Mouse (Mus musculus): ENCODE data around the gene Gba. TPM values are rescaled to one million over a fixed set of nuclear protein-coding genes. Genes with fewer than 3 reads are reported as not detected.
A peak's percentile ranks its signal among the peaks of the same experiment; 100 is the strongest.
"Not testable (repeated sequence)": the region's sequence is repeated elsewhere in the genome, so short reads cannot be mapped to it uniquely, and the experiment has no call there.

The Gba gene
- polyA plus RNA-seq, 1 experiment from 2014 or later = 26.2 TPM

DNA sequence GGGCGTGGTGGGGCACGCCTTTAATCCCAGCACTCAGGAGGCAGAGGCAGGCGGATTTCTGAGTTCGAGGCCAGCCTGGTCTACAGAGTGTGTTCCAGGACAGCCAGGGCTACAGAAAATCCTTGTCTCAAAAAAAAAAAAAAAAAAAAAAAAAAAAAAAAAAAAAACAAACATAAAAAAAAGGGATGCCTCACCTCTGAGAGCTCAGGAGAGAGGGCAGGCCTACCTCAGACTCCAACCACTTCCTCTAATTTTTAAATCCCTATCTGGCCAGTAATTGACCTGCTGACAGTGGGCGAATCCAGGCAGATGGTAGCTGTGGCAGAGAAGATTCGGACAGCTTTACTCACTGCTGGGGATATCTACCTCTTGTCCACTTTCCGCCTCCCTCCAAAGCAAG, 13.7 kb downstream of the Gba start:
- not testable (repeated sequence) for H3K27ac ChIP-seq (replicated peaks); H3K4me2 ChIP-seq; ATAC-seq (ENCODE audit: insufficient read depth); H3K9me3 ChIP-seq (replicated peaks); H3K4me3 ChIP-seq (replicated peaks); H3K36me3 ChIP-seq (replicated peaks); H3K9ac ChIP-seq
- Histone ChIP-seq H3K27me3 (peaks cover 46% of the 10 kb centered on the region), H3K4me1 (replicated peaks) (peaks cover 37% of the 10 kb centered on the region)
- WGBS (ENCODE audit: insufficient replicate concordance) = 61% methylated on average over 7 of the region's 7 CpGs

GRCm38 (mm10) chr3:89218271-89218670, 15.5 kb downstream of the Gba start:
- Histone ChIP-seq H3K4me3 (replicated peaks) (no peak overlapping the region), H3K4me1 (replicated peaks) (peaks cover 24% of the 10 kb centered on the region)
- ATAC-seq (ENCODE audit: insufficient read depth) = no peak

GRCm38 (mm10) chr3:89219546-89219945, 16.8 kb downstream of the Gba start:
- Histone ChIP-seq H3K9me3 (replicated peaks) (no peaks in the 10 kb centered on the region), H3K9ac (no peak overlapping the region), H3K4me1 (replicated peaks) (peaks cover 16% of the 10 kb centered on the region), H3K4me2 (no peak overlapping the region), H3K4me3 (replicated peaks) (no peak overlapping the region), H3K36me3 (replicated peaks) (no peaks in the 10 kb centered on the region), H3K27ac (replicated peaks) (no peak overlapping the region), H3K27me3 (peaks cover 75% of the 10 kb centered on the region)
- WGBS (ENCODE audit: insufficient replicate concordance) = 27% methylated on average over 8 of the region's 8 CpGs
- ATAC-seq (ENCODE audit: insufficient read depth) = no peak

More at GRCm38 (mm10) chr3:89218271-89218670, 15.5 kb downstream of the Gba start:
- Histone ChIP-seq H3K27me3 (peaks cover 62% of the 10 kb centered on the region), H3K9ac (no peak overlapping the region), H3K4me2 (no peak overlapping the region), H3K9me3 (replicated peaks) (no peaks in the 10 kb centered on the region), H3K27ac (replicated peaks) (no peak overlapping the region), H3K36me3 (replicated peaks) (no peaks in the 10 kb centered on the region)
- 55% methylated on average over 1 of the region's 1 CpGs for WGBS (ENCODE audit: insufficient replicate concordance)

- 62% methylated on average over 5 of the region's 5 CpGs for WGBS (ENCODE audit: insufficient replicate concordance)
- Histone ChIP-seq H3K4me2 (no peak overlapping the region), H3K4me1 (replicated peaks) (no peaks in the 10 kb centered on the region), H3K9me3 (replicated peaks) (no peaks in the 10 kb centered on the region), H3K27ac (replicated peaks) (no peak overlapping the region), H3K9ac (no peak overlapping the region), H3K36me3 (replicated peaks) (no peaks in the 10 kb centered on the region), H3K27me3 (peaks cover 75% of the 10 kb centered on the region), H3K4me3 (replicated peaks) (no peak overlapping the region)
- ATAC-seq (ENCODE audit: insufficient read depth) = no peak
These were observed 18.4 kb downstream of the Gba start for GRCm38 (mm10) chr3:89221167-89221566.

GRCm38 (mm10) chr3:89224796-89225195, 22.1 kb downstream of the Gba start:
- H3K9me3 ChIP-seq (replicated peaks) = no peaks in the 10 kb centered on the region
- 62% methylated on average over 11 of the region's 11 CpGs for WGBS (ENCODE audit: insufficient replicate concordance)
- no peaks in the 10 kb centered on the region for H3K36me3 ChIP-seq (replicated peaks)
- no peak overlapping the region for H3K9ac ChIP-seq
- no peak overlapping the region for H3K27ac ChIP-seq (replicated peaks)
- H3K4me3 ChIP-seq (replicated peaks) = no peak overlapping the region
- H3K4me1 ChIP-seq (replicated peaks) = peaks cover 25% of the 10 kb centered on the region
- ATAC-seq (ENCODE audit: insufficient read depth) = no peak
- H3K27me3 ChIP-seq = peaks cover 93% of the 10 kb centered on the region
- no peak overlapping the region for H3K4me2 ChIP-seq

DNA sequence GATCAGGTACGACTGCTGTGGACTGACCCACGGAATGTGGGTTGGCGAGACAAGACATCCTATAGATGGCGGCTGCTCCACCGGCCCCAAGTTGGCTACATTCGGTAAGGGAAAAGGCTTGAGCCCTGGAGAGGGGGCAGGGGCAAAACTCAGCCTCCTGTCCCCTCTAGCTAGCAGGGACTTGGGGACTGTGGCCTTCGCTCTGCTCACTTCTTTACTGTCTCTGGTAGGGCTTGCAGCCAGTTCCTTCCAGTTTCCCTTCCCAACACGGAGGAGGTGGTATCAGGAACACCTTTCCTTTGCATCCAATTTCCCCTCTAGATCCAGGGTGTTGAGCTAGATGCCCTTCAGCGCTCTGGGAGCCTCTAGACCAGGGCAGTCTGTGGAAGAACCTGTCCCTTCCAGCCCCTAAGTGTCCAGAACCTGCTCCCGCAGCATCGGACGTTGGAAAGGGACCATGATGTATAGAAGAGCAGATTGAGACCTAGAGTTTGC, 22.6 kb downstream of the Gba start:
- Histone ChIP-seq H3K27me3 (peaks cover 94% of the 10 kb centered on the region), H3K27ac (replicated peaks) (no peak overlapping the region), H3K9me3 (replicated peaks) (no peaks in the 10 kb centered on the region), H3K9ac (no peak overlapping the region), H3K36me3 (replicated peaks) (no peaks in the 10 kb centered on the region), H3K4me2 (no peak overlapping the region), H3K4me3 (replicated peaks) (no peak overlapping the region), H3K4me1 (replicated peaks) (peaks cover 25% of the 10 kb centered on the region)
- ATAC-seq (ENCODE audit: insufficient read depth) = no peak
- 56% methylated on average over 12 of the region's 12 CpGs for WGBS (ENCODE audit: insufficient replicate concordance)

GRCm38 (mm10) chr3:89225918-89226317, 23.2 kb downstream of the Gba start:
- ATAC-seq (ENCODE audit: insufficient read depth) = no peak
- peaks cover 25% of the 10 kb centered on the region for H3K4me1 ChIP-seq (replicated peaks)
- no peaks in the 10 kb centered on the region for H3K36me3 ChIP-seq (replicated peaks)
- no peak overlapping the region for H3K4me2 ChIP-seq
- peaks cover 98% of the 10 kb centered on the region for H3K27me3 ChIP-seq
- WGBS (ENCODE audit: insufficient replicate concordance) = 38% methylated on average over 4 of the region's 4 CpGs
- no peak overlapping the region for H3K27ac ChIP-seq (replicated peaks)
- no peak overlapping the region for H3K9ac ChIP-seq
- no peaks in the 10 kb centered on the region for H3K9me3 ChIP-seq (replicated peaks)
- H3K4me3 ChIP-seq (replicated peaks) = no peak overlapping the region

DNA sequence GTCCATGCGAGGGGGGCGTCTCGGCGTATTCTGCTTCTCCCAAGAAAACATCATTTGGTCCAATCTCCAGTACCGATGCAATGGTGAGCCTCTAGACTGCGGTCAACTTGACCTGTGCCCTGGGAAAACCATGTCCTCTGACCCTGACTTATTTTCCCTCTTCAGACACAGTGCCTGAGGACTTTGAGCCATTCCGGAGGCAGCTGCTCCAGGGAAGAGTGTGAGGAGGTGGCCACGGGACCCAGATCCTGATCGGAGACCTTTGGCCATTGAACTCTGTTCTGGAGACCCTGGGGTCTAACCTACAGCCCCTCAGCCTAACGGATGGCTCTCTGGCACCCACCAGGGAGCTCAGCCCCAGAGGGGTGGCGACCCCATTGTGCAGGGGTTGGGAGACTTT, 23.6 kb downstream of the Gba start:
- no peak for ATAC-seq (ENCODE audit: insufficient read depth)
- 49% methylated on average over 11 of the region's 11 CpGs for WGBS (ENCODE audit: insufficient replicate concordance)
- Histone ChIP-seq H3K36me3 (replicated peaks) (no peaks in the 10 kb centered on the region), H3K4me1 (replicated peaks) (peaks cover 25% of the 10 kb centered on the region), H3K27ac (replicated peaks) (no peak overlapping the region), H3K4me3 (replicated peaks) (no peak overlapping the region), H3K9ac (no peak overlapping the region), H3K4me2 (no peak overlapping the region), H3K27me3 (peaks cover 98% of the 10 kb centered on the region), H3K9me3 (replicated peaks) (no peaks in the 10 kb centered on the region)

DNA sequence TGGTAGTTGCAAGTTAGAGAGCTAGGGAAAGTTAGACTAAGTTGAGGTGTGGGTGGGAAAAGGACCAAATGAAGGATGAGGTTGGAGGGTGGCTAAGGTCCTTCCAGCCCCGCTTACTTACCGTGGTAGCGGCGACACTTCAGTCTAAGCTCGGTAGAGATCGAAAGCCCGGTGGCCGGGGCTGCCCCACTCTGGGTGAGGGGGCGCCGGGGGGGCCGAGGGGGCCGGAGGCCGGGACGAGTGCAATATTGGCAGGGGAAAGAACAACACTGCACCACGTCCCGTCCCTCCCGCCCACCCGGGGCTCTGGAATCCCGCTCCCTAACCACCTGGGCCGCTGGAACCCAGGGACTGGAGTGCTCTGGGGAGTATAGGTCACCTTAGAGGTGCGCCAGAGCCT, 24.2 kb downstream of the Gba start, which contains the start of gene Mtx1:
TSS of gene Mtx1 (minus strand) at position 189 of the 400 bp plus-strand sequence.
- Histone ChIP-seq H3K36me3 (replicated peaks) (no peaks in the 10 kb centered on the region), H3K4me3 (replicated peaks) (peak within 1 kb of the TSS; percentile 25), H3K9ac (no peak within 1 kb of the TSS), H3K4me2 (peak within 1 kb of the TSS; percentile 73), H3K4me1 (replicated peaks) (peaks cover 25% of the 10 kb centered on the region), H3K9me3 (replicated peaks) (no peaks in the 10 kb centered on the region), H3K27me3 (peaks cover 96% of the 10 kb centered on the region), H3K27ac (replicated peaks) (no peak within 1 kb of the TSS)
- 10% methylated on average over 21 of the region's 21 CpGs for WGBS (ENCODE audit: insufficient replicate concordance)
- no peak; the same call in 1 of the 2 replicates for ATAC-seq (ENCODE audit: insufficient read depth)

GRCm38 (mm10) chr3:89227307-89228179, 24.8 kb downstream of the Gba start:
- peaks cover 25% of the 10 kb centered on the region for H3K4me1 ChIP-seq (replicated peaks)
- H3K36me3 ChIP-seq (replicated peaks) = no peaks in the 10 kb centered on the region
- no peak overlapping the region for H3K9ac ChIP-seq
- H3K4me3 ChIP-seq (replicated peaks) = peak overlapping the region; percentile 25
- H3K4me2 ChIP-seq = peak overlapping the region; percentile 73
- H3K9me3 ChIP-seq (replicated peaks) = no peaks in the 10 kb centered on the region
- ATAC-seq (ENCODE audit: insufficient read depth) = no peak
- peaks cover 91% of the 10 kb centered on the region for H3K27me3 ChIP-seq
- 4% methylated on average over 41 of the region's 41 CpGs for WGBS (ENCODE audit: insufficient replicate concordance)
- no peak overlapping the region for H3K27ac ChIP-seq (replicated peaks)

GRCm38 (mm10) chr3:89228180-89228549, 25.4 kb downstream of the Gba start:
- no peaks in the 10 kb centered on the region for H3K9me3 ChIP-seq (replicated peaks)
- peak overlapping the region; percentile 73 for H3K4me2 ChIP-seq
- no peak overlapping the region for H3K27ac ChIP-seq (replicated peaks)
- H3K9ac ChIP-seq = no peak overlapping the region
- under 1% methylated on average over 20 of the region's 20 CpGs for whole genome bisulfite sequencing (ENCODE audit: insufficient replicate concordance)
- no peaks in the 10 kb centered on the region for H3K36me3 ChIP-seq (replicated peaks)
- ATAC-seq (ENCODE audit: insufficient read depth) = peak; percentile 39; the same call in 1 of the 2 replicates
- peaks cover 25% of the 10 kb centered on the region for H3K4me1 ChIP-seq (replicated peaks)
- H3K27me3 ChIP-seq = peaks cover 85% of the 10 kb centered on the region
- peak overlapping the region; percentile 51 for H3K4me3 ChIP-seq (replicated peaks)

Data from liver, embryonic 15.5 days (tissue).